Mouse (Mus musculus): Measurements from ENCODE around the gene Itpripl1. TPM values are rescaled to one million over a fixed set of nuclear protein-coding genes. Genes with fewer than 3 reads are reported as not detected.
"Not testable (repeated sequence)": the region's sequence is repeated elsewhere in the genome, so short reads cannot be mapped to it uniquely, and the experiment has no call there.

Gene Itpripl1
- 32.1 and 33.4 TPM in 2 replicates for polyA plus RNA-seq (2014; fragmentation: Nextera tagmentation; extraction: Ambion mirVana)

DNA sequence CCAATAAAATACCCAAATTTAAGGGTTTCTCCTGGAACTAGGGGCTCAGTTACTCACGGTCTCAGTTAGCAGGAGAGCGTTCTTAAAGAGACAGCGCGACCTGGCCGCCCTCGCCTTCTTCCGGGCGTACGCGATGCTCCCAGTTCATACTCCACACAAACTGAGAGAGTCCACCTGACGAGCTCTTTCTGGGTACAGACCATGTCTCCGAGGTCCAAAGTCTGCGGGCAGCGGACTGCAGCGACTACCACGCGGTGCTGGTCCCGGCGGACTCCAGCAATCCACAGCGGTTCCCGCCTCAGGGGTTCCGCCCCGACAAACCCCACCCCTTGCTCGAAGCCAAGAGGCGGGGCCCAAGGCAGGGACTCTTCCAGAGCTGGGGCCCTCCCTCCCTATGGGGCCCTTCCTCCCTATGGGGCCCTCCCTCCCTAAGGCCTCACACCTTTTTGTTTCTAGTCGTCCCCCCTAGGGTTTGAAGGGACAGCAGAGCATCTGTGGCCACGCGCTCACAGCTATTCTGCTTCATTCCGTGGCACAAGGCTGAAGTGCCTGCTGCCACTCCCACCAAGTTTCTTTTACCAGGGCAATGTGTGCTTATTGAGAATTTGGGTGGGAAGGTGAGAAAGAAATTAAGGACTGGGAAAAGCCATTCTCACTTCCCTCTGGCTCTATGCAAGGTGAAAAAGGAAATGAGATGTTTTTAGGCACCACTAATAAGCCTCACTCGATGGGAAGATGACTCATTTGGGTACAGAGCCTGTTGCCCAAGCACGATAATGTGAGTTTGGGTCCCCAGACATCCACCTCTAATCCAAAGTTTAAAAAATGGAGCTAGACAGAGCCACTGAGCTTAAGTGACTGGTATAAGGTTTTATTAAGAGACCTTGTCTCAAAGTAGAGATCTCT lies at the start of gene Itpripl1:
Itpripl1 (minus strand) TSS at position 285 of the 906 bp plus-strand sequence.
- peak within 1 kb of the TSS; percentile 73 for H3K27ac ChIP-seq (ENCODE audit: low read depth, low read length)
- H3K4me1 ChIP-seq (replicated peaks; ENCODE audit: control insufficient read depth, insufficient read depth, low read length) = peaks cover 28% of the 10 kb centered on the region
- WGBS = 4% methylated on average over 31 of the region's 31 CpGs

DNA sequence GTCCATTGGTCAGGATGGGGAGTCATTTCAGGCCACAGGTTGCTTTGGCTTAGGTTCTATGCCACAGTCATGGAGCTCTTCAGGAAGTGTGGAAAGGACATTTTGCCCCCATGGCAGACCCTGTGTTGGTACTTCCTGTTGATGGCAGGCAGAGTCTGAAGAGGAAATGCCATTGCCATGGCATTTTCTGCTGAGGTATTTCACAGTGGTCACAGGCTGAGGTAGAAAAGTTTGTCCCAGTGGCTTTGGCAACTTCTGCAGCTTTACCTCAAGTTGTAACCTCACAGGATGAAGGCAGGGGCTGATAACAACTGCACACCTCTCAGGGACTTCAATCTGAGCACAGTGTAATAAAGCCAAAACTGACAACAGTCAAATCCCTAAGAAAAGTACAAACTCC lies 46.3 kb upstream of the Itpripl1 start:
- Histone ChIP-seq H3K9ac (ENCODE audit: low read depth, low read length) (no peak overlapping the region), H3K27me3 (replicated peaks; ENCODE audit: control insufficient read depth, insufficient read depth, low read length) (no peaks in the 10 kb centered on the region), H3K36me3 (ENCODE audit: control insufficient read depth, insufficient read depth, low read length) (no peaks in the 10 kb centered on the region), H3K9me3 (ENCODE audit: control insufficient read depth, low read length) (no peaks in the 10 kb centered on the region), H3K4me2 (no peak overlapping the region), H3K27ac (ENCODE audit: low read depth, low read length) (no peak overlapping the region), H3K4me3 (ENCODE audit: low read depth, low read length) (no peak overlapping the region), H3K4me1 (replicated peaks; ENCODE audit: control insufficient read depth, insufficient read depth, low read length) (no peaks in the 10 kb centered on the region)
- ATAC-seq (replicated peaks; ENCODE audit: low FRiP score) = no peak
- no peak for DNase-seq (ENCODE audit: low spot score)

More for the DNA sequence above, at the start of gene Itpripl1:
- Histone ChIP-seq H3K4me3 (ENCODE audit: low read depth, low read length) (peak within 1 kb of the TSS; percentile 74), H3K4me2 (peak within 1 kb of the TSS; percentile 97), H3K36me3 (ENCODE audit: control insufficient read depth, insufficient read depth, low read length) (peaks cover 26% of the 10 kb centered on the region), H3K27me3 (replicated peaks; ENCODE audit: control insufficient read depth, insufficient read depth, low read length) (no peaks in the 10 kb centered on the region), H3K9me3 (ENCODE audit: control insufficient read depth, low read length) (peaks cover 3% of the 10 kb centered on the region; the same call in 1 of the 2 replicates), H3K9ac (ENCODE audit: low read depth, low read length) (peak within 1 kb of the TSS; percentile 84)
- peak; percentile 85 for DNase-seq (ENCODE audit: low spot score)
- peak; percentile 99 for ATAC-seq (replicated peaks; ENCODE audit: low FRiP score)

DNA sequence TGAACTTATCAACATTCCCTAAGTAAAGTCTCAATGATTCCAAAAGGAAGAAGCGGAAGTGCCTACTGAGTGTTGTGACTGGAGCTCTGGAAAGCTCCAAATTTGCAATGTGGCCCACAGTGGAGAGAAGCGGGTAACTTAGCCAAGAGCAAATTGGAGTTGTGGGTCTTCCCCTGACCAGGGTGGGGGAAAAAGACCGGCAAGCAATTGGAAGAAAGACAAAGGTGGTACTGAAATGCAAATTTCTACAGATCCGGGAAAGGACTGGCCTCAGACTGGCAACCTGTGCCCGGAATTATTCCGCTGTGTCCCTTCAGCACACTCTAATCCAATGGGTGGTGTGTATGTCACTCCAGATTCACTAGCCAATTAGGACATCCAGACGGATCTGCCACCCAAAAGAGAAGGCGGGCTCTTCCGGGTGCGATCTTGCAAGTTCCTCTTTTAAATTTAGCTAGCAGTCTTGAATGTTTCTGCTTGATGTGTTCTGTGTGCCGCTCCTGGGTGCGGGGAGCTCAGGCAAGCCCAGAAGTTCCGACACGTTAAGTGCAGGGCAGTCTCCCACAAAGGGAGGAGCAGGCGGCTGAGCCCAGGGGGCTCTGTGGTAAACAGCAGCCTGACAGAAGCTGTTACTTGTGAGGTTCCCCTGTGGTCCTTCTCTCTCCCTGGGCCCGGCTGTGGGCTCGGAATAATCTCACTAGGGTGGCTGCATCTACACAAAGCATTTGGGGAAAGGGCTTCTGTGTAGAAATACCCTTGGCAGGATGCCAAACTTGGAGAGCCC lies 39.5 kb upstream of the Itpripl1 start:
- DNase-seq (ENCODE audit: low spot score) = peak; percentile 69
- Histone ChIP-seq H3K9ac (ENCODE audit: low read depth, low read length) (peak overlapping the region; percentile 83), H3K27me3 (replicated peaks; ENCODE audit: control insufficient read depth, insufficient read depth, low read length) (no peaks in the 10 kb centered on the region), H3K4me1 (replicated peaks; ENCODE audit: control insufficient read depth, insufficient read depth, low read length) (no peaks in the 10 kb centered on the region; the same call in 1 of the 2 replicates), H3K36me3 (ENCODE audit: control insufficient read depth, insufficient read depth, low read length) (no peaks in the 10 kb centered on the region), H3K9me3 (ENCODE audit: control insufficient read depth, low read length) (no peaks in the 10 kb centered on the region), H3K4me3 (ENCODE audit: low read depth, low read length) (peak overlapping the region; percentile 61), H3K4me2 (peak overlapping the region; percentile 85), H3K27ac (ENCODE audit: low read depth, low read length) (peak overlapping the region; percentile 56)
- 4% methylated on average over 17 of the region's 17 CpGs for WGBS
- peak; percentile 100 for ATAC-seq (replicated peaks; ENCODE audit: low FRiP score)

DNA sequence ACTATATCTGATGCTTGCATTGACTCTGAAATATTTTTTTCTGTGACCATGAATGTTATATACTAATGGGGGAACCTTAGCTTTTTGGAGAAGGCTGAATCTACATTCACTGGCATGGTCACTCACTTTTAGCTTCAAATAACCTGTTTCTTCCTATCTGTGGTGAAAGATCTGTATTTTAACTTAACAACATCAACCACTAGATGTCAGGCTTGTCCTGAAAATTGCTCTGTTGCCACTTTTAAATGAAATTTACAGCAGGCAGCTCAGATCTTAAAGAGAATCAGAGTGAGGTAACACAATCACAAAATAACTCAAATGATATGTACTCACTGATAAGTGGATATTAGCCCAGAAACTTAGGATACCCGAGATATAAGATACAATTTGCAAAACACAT lies 23.0 kb upstream of the Itpripl1 start:
- not testable (repeated sequence) for H3K27ac ChIP-seq (ENCODE audit: low read depth, low read length); H3K4me2 ChIP-seq; H3K36me3 ChIP-seq (ENCODE audit: control insufficient read depth, insufficient read depth, low read length); H3K4me1 ChIP-seq (replicated peaks; ENCODE audit: control insufficient read depth, insufficient read depth, low read length); H3K9ac ChIP-seq (ENCODE audit: low read depth, low read length); DNase-seq (ENCODE audit: low spot score); H3K4me3 ChIP-seq (ENCODE audit: low read depth, low read length); ATAC-seq (replicated peaks; ENCODE audit: low FRiP score); H3K9me3 ChIP-seq (ENCODE audit: control insufficient read depth, low read length); H3K27me3 ChIP-seq (replicated peaks; ENCODE audit: control insufficient read depth, insufficient read depth, low read length)
- whole genome bisulfite sequencing = 18% methylated on average over 1 of the region's 1 CpGs

DNA sequence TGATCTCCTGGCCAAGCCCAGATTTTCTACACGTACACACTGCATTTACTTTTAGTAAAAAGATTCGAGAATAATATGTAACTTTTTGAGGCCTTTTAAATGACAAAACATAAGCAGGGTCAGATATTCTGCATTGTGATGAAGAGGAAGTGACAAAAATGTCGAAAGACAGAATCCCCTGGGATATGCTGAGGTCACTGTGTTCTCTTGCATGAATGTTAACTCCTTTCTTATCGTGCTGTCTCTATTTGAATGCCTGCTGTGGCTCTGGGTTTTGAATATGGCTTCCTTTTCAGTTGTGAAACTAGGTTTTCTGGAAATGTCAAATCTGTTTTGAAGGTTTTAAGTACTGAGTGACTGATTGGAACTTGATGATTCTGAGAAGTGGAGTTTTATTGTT lies 22.4 kb upstream of the Itpripl1 start:
- H3K4me2 ChIP-seq = no peak overlapping the region
- WGBS = 45% methylated on average over 4 of the region's 4 CpGs
- no peak overlapping the region for H3K4me3 ChIP-seq (ENCODE audit: low read depth, low read length)
- no peaks in the 10 kb centered on the region for H3K36me3 ChIP-seq (ENCODE audit: control insufficient read depth, insufficient read depth, low read length)
- H3K4me1 ChIP-seq (replicated peaks; ENCODE audit: control insufficient read depth, insufficient read depth, low read length) = no peaks in the 10 kb centered on the region
- H3K27ac ChIP-seq (ENCODE audit: low read depth, low read length) = no peak overlapping the region
- ATAC-seq (replicated peaks; ENCODE audit: low FRiP score) = no peak
- no peaks in the 10 kb centered on the region for H3K27me3 ChIP-seq (replicated peaks; ENCODE audit: control insufficient read depth, insufficient read depth, low read length)
- H3K9me3 ChIP-seq (ENCODE audit: control insufficient read depth, low read length) = no peaks in the 10 kb centered on the region
- DNase-seq (ENCODE audit: low spot score) = no peak
- no peak overlapping the region for H3K9ac ChIP-seq (ENCODE audit: low read depth, low read length)

DNA sequence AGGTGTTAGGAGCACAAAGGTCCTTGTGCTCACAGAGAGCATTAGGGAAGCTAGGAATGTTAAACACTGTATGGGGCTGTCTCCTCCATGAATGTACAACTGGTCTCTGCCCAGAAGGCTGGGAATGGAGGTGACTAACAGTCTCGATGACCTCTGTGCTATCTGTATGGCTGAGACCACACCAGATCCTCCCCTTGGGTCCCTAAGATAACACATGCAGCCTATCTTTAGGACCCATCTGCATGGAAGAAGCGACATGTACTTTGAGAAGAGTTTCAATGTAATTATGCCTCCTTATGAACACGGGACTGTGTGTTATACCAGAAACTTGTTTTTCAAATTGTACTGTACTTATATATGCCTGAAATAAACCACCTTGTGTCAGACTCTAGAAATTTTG lies 2.5 kb upstream of the Itpripl1 start:
- DNase-seq (ENCODE audit: low spot score) (no peak), ATAC-seq (replicated peaks; ENCODE audit: low FRiP score) (peak; percentile 46; the same call in 1 of the 2 replicates)
- H3K36me3 ChIP-seq (ENCODE audit: control insufficient read depth, insufficient read depth, low read length) = peaks cover 8% of the 10 kb centered on the region
- peak overlapping the region; percentile 4; the same call in 1 of the 2 replicates for H3K4me2 ChIP-seq
- H3K9me3 ChIP-seq (ENCODE audit: control insufficient read depth, low read length) = no peaks in the 10 kb centered on the region
- H3K4me1 ChIP-seq (replicated peaks; ENCODE audit: control insufficient read depth, insufficient read depth, low read length) = peaks cover 28% of the 10 kb centered on the region
- no peak overlapping the region for H3K4me3 ChIP-seq (ENCODE audit: low read depth, low read length)
- H3K9ac ChIP-seq (ENCODE audit: low read depth, low read length) = no peak overlapping the region
- H3K27me3 ChIP-seq (replicated peaks; ENCODE audit: control insufficient read depth, insufficient read depth, low read length) = no peaks in the 10 kb centered on the region
- no peak overlapping the region for H3K27ac ChIP-seq (ENCODE audit: low read depth, low read length)
- 52% methylated on average over 3 of the region's 3 CpGs for WGBS

DNA sequence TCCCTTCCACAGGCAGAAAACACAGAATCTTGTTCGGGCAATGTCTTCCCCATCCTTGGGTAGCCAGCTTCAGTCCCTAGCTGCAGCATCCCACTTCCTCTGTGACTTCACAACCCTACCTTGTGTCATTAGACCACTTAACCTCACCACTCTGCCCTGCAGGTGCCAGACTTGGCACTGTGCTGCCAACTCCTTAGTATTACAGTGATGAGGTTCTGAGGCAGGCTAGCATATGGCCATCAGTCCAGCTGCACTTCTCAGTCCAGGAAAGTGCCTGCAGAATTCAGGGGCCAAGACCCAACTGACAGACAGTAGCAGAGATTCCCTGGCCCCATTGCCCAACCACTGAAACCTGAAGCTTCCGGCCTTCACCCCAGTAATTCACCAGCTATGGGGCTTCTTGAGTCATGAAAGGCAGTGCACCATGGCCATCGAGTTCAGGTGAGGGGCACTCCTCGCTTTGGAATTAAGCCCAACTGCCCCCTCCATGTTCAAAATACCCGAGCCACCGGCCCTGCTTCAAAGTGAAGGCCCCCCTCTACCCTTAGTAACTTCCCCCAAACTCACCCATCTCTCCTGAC lies 575 bp downstream of the Itpripl1 start:
- peak overlapping the region; percentile 74 for H3K4me3 ChIP-seq (ENCODE audit: low read depth, low read length)
- DNase-seq (ENCODE audit: low spot score) = no peak
- peak overlapping the region; percentile 73 for H3K27ac ChIP-seq (ENCODE audit: low read depth, low read length)
- H3K9ac ChIP-seq (ENCODE audit: low read depth, low read length) = peak overlapping the region; percentile 84
- peaks cover 28% of the 10 kb centered on the region for H3K4me1 ChIP-seq (replicated peaks; ENCODE audit: control insufficient read depth, insufficient read depth, low read length)
- H3K27me3 ChIP-seq (replicated peaks; ENCODE audit: control insufficient read depth, insufficient read depth, low read length) = no peaks in the 10 kb centered on the region
- peaks cover 3% of the 10 kb centered on the region; the same call in 1 of the 2 replicates for H3K9me3 ChIP-seq (ENCODE audit: control insufficient read depth, low read length)
- H3K36me3 ChIP-seq (ENCODE audit: control insufficient read depth, insufficient read depth, low read length) = peaks cover 26% of the 10 kb centered on the region
- peak overlapping the region; percentile 97 for H3K4me2 ChIP-seq
- WGBS = 9% methylated on average over 6 of the region's 6 CpGs
- no peak for ATAC-seq (replicated peaks; ENCODE audit: low FRiP score)

DNA sequence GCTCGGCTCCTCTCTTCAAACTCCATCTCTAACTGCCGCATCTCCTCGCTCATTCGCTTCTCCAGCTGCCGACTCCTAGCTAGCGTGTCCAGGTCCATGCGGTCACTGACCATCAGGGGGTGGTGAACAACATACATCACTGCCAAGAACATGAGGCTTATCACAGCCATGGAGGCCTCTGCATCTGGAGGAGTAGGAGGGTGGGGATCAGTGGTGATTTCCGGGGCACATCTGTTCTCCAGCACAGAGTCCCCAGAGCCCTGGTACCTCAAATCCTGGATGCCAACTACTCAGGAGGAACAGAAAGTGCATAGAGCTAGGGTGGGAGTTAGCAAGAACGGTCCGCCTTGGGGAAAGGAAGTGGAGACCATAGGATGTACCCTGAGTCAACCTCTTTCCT lies 1.2 kb downstream of the Itpripl1 start:
- Histone ChIP-seq H3K9me3 (ENCODE audit: control insufficient read depth, low read length) (peaks cover 3% of the 10 kb centered on the region; the same call in 1 of the 2 replicates), H3K4me3 (ENCODE audit: low read depth, low read length) (peak overlapping the region; percentile 74), H3K4me1 (replicated peaks; ENCODE audit: control insufficient read depth, insufficient read depth, low read length) (peaks cover 32% of the 10 kb centered on the region), H3K27ac (ENCODE audit: low read depth, low read length) (no peak overlapping the region; the same call in 1 of the 2 replicates), H3K4me2 (peak overlapping the region; percentile 97), H3K36me3 (ENCODE audit: control insufficient read depth, insufficient read depth, low read length) (peaks cover 26% of the 10 kb centered on the region), H3K9ac (ENCODE audit: low read depth, low read length) (peak overlapping the region; percentile 84; the same call in 1 of the 2 replicates), H3K27me3 (replicated peaks; ENCODE audit: control insufficient read depth, insufficient read depth, low read length) (no peaks in the 10 kb centered on the region)
- ATAC-seq (replicated peaks; ENCODE audit: low FRiP score) = no peak; the same call in 1 of the 2 replicates
- WGBS = 73% methylated on average over 10 of the region's 10 CpGs
- DNase-seq (ENCODE audit: low spot score) = no peak

Data from liver, embryonic 11.5 days (tissue).